Mouse (Mus musculus): ENCODE measurements around the gene Ranbp17. TPM values are rescaled to one million over a fixed set of nuclear protein-coding genes. Genes with fewer than 3 reads are reported as not detected.

The Ranbp17 gene
- total RNA-seq, 2 experiments from 2014 or later = 4.8 to 4.9 TPM

- no peak for DNase-seq (ENCODE audit: low spot score in 2 of 2)
Observed at GRCm38 (mm10) chr11:33274294-33274693, 239.3 kb downstream of the Ranbp17 start.

GRCm38 (mm10) chr11:33240295-33240694 is 273.3 kb downstream of the Ranbp17 start:
- DNase-seq (ENCODE audit: low spot score in 2 of 2) = no peak

- DNase-seq (ENCODE audit: low spot score in 2 of 2) = no peak
Observed at GRCm38 (mm10) chr11:33234134-33234533, 279.4 kb downstream of the Ranbp17 start.

GRCm38 (mm10) chr11:33232056-33232455 is 281.5 kb downstream of the Ranbp17 start:
- DNase-seq (ENCODE audit: low spot score in 2 of 2) = no peak

DNA sequence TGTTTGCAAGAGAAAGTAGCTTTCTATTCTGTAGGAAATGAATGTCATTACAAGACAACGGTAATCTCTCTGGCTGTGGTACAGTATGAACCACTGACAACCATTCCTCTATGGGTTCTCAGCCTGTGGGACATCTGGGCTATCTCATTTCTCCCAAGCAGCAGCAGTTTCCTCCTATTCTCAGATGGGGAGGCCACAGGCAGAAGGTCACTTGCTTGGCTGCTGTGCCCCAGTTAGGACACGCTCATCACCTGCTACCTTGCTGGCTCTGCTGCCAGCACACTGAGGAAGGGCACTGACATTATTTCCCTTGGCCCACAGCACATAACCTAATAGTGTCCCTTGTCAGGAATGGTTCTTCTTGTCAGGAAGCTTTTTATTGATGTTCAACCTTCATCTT is 285.4 kb downstream of the Ranbp17 start:
- DNase-seq (ENCODE audit: low spot score in 2 of 2) = no peak

GRCm38 (mm10) chr11:33226516-33226915 is 287.0 kb downstream of the Ranbp17 start:
- DNase-seq (ENCODE audit: low spot score in 2 of 2) = no peak

- peak; percentile 26 to 41 for DNase-seq (ENCODE audit: low spot score in 2 of 2)
Observed at GRCm38 (mm10) chr11:33221566-33222365, 291.8 kb downstream of the Ranbp17 start.

DNA sequence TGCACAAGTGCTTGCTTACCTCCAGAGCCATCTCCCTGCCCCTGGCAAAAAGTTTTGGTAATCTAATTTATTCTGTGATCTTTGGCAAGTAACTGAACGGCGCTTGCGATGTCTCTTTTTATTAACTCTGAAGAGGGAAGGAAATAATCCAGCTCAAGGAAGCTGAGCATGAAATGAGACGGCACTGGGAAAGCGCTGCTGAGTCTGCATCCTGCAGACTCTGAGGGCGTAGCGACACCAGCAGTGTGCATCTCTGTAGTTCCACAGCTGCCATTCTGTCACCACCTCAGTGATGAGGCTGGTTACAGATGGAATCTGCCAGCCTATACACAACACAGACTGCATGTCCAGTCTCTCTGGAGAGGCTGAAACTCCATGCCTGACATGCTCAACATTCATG is 292.8 kb downstream of the Ranbp17 start:
- no peak for DNase-seq (ENCODE audit: low spot score in 2 of 2)

DNA sequence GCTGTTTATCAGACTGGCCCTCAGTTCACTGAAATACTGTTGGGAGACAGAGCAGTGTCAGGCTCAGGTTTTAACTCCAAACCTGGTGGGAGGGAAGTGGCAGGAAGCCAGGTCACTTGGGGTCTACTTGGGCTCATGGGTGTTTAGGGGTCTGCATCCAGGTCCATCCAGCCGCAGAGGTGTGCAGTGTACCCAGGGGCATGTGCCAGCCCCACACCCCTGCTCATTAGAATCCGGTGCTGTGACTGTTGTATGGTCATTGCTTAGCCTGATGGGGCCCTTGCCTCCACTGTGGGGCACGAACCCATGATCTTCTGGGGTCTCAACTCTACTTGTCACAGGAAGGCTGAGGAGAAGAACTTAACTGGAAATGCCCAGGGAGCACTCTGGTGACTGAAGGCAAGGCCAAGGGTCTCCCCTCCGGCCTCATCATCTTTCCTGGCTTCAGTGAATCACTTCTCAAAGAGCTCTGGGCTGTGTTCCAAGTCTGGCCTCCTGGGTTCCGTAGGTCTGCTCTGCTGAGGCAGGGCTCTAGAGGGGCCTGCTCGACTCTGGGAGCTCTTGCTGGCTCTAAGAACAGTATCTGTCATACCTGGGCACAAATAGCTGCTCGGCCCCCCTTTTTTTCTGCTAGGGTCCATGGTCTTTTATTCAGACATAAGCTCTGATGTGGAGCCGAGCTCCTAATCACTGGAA is 296.0 kb downstream of the Ranbp17 start:
- DNase-seq (ENCODE audit: low spot score in 2 of 2) = no peak

DNA sequence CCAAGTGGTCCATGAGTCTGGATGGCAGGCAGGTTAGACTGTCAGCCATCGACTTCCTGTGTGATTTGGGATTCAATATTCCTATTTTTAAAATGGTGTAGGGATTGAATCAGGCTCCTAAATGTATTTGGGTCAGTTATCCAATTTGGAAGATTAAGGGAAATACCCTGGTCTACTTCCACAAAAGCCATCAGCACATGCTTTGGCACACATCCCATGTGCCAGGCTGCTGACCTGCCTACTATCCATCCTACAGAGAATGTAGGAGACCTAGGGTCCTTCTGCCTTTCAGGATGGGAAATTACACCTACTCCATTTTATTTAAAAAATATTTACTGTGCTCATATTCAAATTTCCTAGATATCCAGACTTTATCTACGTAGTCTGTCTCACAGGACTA is 306.1 kb downstream of the Ranbp17 start:
- DNase-seq (ENCODE audit: low spot score in 2 of 2) = no peak

GRCm38 (mm10) chr11:33204966-33205365 is 308.6 kb downstream of the Ranbp17 start:
- no peak for DNase-seq (ENCODE audit: low spot score in 2 of 2)

DNA sequence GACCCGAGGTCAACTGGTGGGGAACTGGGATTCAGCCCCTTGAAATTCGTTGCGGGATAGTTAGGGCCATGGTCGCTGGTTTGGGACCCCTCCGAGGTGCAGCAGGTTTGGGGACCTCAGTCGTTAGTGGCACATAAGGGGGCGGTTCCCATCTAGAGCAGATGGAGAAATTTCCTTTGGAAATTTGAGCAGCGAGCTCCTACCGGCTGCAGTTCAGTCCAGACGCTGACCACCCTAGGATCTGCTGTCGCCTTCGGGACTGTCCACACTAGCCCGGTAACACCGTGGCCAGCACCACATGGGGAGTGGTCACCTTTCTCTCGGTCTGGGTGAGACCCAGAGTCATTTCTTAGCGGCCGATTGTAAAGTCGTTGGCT is 309.2 kb downstream of the Ranbp17 start:
- no peak for DNase-seq (ENCODE audit: low spot score in 2 of 2)

DNA sequence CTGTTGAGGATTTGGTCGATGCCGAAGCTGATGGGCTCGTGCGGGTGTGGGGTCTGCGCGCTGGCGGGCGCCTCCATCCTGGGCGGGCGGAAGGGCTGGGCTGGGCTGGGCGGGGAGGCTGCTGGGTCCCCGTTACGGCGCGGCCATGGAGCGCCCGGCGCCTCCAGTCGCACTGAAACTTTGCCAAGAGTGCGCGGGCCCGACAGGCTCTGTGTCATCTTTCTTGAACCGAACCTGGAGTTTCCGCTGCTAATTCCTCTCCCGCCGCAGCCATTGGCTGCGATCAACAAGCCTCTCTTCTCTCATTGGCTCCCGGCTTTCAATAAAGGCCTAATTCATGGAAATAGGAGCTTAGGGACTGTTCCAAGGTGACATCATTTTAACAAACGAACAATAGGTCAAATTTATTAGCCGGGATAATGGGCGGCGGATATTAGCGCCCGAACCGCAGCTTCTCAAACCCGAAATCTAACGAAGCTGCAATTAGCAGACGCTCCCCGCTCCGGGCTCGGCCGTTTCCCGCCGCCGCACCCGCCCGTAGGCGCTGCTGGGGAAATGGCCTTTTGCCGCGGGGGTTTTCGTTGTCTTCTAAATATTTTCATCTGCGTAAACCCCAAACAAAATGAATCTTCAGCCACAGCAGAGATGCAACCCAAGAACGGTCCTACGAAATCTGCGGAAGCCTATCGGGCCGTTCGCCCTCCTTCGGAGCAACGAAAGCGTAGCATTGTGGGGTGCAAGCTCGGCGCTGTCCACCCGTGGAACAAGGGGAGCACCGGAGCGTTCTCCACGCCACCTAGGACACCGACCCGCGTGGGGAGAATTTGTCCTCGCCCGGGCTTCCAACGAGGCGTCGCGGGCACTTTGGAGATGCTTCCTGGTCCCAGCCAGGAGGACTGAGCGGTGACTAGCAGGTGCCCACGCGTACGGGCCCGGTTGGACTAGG is 309.9 kb downstream of the Ranbp17 start, which contains the start of gene Tlx3:
Gene Tlx3, minus strand, starts transcription at position 207 of the 946 bp plus-strand sequence.
- DNase-seq (ENCODE audit: low spot score in 2 of 2) = no peak

DNA sequence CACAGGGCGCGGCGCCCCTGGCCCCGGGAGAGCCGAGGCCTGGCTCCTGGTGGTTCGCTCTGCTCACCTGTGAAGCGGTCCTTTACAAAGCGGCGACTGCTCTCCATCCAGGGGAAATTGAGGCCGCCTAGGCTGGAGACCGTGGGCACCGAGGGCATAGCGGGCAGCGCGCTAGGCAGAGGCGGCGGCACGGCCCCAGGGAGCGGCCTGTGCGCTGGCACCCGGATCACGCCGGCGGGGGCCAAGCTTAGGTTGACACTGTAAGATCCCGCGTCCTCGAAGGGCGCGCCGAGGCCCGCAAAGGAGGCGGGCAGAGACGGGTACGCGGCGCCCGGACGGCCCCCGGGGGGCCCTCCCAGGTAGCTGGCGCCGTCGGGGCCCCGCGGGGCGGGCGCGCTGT is 310.6 kb downstream of the Ranbp17 start:
- DNase-seq (ENCODE audit: low spot score in 2 of 2) = no peak

DNA sequence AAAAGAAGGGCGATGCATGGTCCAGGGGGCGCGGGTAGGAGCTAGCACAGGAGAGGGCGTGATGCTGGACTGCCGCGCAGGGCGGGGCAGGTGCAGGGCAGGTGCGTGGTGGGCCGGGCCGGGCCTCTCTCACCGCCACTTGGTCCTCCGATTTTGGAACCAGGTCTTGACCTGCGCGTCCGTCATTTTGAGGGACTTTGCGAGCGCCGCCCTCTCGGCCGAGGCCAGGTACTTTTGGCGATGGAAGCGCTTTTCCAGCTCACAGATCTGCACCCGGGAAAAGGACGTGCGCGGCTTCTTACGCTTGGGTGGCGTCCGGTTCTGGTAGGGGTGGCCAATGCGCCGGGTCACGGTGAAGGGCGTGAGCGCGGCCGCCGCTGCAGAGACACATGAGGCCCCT is 311.2 kb downstream of the Ranbp17 start:
- no peak for DNase-seq (ENCODE audit: low spot score in 2 of 2)

GRCm38 (mm10) chr11:33201626-33202010 is 311.9 kb downstream of the Ranbp17 start:
- DNase-seq (ENCODE audit: low spot score in 2 of 2) = no peak

- DNase-seq (ENCODE audit: low spot score in 2 of 2) = no peak
Observed at GRCm38 (mm10) chr11:33200764-33201625, 312.6 kb downstream of the Ranbp17 start.

GRCm38 (mm10) chr11:33199906-33200763 is 313.4 kb downstream of the Ranbp17 start:
- DNase-seq (ENCODE audit: low spot score in 2 of 2) = no peak

DNA sequence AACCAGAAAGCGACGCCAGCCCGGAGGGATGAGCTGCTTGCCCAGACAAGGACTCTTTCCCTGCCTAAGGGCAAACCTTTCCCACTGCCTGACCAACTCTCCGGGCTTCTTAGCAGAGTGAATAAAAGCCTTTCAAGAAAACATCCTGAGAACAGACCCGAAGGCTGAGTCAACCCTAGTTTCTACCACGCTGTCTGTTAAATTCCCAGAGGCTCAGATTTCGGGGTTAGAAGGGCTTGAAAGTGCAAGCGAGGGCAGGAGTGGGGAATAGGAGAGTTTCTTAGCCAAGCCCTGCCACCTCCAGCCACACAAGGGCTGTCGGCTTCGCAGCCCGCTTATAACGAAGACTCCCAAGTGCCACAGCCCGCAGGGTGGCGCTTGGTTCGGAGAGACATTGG is 314.4 kb downstream of the Ranbp17 start:
- DNase-seq (ENCODE audit: low spot score in 2 of 2) = no peak
